Mouse (Mus musculus) heart, postnatal 36 days (tissue): ENCODE data around the gene H2afj. TPM values are rescaled to one million over a fixed set of nuclear protein-coding genes. Genes with fewer than 3 reads are reported as not detected.
A peak's percentile ranks its signal among the peaks of the same experiment; 100 is the strongest.

Experiments
- DNase-seq, 2 experiments: peaks; one replicate each; pipeline ENCODE4 v3.0.0; 2021 to 2022
- intact Hi-C: fragments of 180-260 bp; cut with DNase I; formaldehyde crosslinking; loops from one replicate; pipeline ENCODE4 v1.15.1; 2025
- microRNA-seq, 2 experiments: library from miRNA; unstranded; fragments of <30 nt; microRNA quantifications; one replicate each; pipeline ENCODE4 v1.2.0; 2021; ENCODE audit warnings: borderline number of aligned reads in 2 of 2
- total RNA-seq, 2 experiments: library from RNA; stranded (reverse); gene quantifications; 2 replicates each; pipeline ENCODE4 v1.2.3; 2021

H2afj gene
- total RNA-seq, 2 experiments from 2014 or later = 29.9 to 30.9 TPM

DNA sequence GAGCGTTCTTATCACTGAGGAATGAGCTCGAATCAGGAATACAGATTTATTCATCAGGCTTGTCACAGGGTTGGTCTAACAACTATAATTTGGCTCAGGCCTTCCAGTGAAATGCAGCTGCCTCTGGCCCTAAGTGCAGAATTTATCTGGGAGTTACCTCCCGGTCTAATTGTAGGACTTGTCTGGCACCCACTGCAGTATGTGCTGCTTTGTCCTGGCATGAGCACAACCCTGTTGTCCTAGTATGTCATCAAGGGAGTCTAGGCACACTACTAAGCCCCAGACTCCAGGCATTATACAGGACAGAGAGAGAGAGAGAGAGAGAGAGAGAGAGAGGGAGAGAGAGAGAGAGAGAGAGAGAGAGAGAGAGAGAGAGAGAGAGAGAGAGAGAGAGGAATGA, 29.3 kb downstream of the H2afj start:
- intact Hi-C loops = loop anchor here (2.0 kb wide), 1 partner anchor 15 kb away; no protein-coding TSS in a partner anchor
- DNase-seq = no peak

GRCm38 (mm10) chr6:136844903-136845302, 36.9 kb downstream of the H2afj start:
- no peak for DNase-seq
- intact Hi-C loops = no loop called here

DNA sequence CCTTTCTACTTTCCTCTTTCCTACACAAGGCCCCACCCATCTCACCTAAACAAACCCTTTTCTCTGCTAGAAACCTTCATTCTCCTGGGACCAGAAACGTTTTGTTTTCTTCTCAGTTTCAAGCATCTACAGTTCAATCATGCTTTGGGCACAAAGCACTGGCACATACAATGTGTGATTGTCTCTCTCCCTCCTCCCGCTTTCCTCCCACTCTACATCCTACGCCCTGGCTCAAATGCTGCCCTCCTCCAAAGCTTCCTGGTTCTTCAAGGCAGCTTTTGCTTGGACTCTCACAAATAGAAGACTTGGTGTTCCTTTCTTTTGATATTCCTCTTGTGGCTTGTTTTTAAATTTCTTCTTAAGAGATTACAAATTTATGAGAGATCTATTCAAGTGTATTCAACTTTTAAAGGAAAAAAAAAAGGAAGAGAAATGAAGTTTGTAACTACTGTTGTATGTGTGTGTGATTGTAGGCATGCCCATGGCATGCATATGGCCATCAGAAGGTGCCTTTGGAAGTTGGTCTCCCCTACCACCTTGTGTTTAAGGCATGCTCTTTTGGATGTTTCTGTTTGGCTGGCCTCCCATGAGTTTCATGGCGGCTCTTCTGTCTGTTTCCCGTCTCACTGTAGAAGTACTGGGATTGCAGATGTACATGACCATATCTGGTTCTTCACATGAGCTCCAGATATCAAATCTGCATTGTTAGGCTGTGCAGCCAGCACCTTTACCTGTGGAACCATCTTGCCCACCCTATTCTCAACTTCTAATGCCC, 37.8 kb downstream of the H2afj start:
- intact Hi-C loops = no loop called here
- no peak for DNase-seq

DNA sequence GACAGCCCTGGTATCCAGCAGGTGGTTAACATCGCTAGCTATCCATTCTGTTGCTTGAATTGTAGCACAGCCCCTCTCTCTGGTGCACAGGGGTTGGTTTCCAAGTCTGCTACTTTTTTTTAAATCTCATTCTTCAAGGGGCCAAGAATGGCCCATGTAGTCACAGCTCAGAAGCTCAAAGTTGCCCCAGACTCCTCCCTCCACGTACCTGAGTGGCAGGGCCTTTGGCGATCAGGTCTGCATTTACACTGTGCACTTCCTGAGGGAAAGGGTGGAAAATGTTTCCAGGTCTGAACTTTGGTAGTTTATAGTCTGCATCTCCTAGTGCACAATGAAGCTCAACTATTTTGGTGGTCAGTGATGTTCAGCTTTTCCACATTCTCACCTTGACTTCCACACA, 39.2 kb downstream of the H2afj start:
- intact Hi-C loops = no loop called here
- DNase-seq = no peak

DNA sequence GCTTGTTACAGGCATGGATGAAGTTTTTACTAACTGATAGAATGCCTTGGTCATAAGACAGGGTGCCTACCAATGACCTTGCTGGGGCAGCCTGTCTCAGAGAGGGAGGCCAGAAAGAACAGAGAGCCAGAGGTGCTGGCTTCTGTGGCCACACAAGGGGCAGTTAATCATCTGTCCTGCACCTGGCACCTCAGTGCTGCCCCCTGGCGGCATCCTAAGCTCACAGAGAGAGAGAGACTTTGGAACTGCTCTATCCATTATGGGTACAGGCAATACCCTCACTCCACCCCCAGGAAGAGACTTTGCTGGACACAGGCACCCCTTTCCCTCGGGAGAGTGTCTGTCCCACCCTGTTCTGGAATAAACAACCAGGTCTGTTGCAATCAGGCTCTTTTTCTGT, 39.7 kb downstream of the H2afj start:
- intact Hi-C loops = no loop called here
- DNase-seq = peak; percentile 63 to 72

DNA sequence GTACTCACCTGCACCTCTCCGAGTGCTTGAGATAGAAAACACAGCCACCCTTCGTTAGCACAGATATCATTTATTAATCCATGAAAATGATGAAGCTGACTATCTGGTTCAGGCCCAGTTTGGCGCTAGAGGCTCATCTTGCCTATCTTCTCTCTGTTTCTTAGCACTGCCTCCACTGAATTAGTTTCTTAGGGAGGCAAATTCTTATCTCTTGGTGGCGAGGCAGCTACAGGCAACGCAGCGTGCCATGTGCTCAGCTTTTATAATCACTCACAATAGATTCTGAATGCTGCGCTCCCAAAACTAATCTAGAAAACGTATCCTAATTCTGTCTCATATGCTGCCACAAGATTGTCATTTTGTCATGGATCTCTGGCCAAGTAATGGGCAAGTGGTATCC, 40.4 kb downstream of the H2afj start:
- no peak for DNase-seq
- intact Hi-C loops = no loop called here

DNA sequence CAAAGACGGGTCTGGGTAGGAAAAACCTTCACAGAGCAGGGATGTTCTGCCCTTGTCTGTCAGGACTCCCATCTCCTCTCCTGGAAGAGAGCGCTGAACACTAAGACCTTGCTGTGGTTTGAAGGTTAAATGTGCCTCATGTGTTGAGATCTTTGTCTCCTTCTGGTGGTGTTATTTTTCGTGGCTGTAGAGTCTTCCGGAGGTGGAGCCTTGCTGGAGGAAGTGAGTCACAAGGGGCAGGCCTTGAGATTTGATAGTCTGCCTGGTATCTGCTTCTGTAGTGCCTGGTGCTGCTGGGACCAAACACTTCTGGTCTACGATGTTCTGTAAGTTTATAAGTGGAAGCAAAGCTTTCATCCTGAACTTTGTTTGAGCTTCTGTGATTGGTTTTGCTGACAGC, 40.9 kb downstream of the H2afj start:
- DNase-seq = no peak
- intact Hi-C loops = no loop called here

DNA sequence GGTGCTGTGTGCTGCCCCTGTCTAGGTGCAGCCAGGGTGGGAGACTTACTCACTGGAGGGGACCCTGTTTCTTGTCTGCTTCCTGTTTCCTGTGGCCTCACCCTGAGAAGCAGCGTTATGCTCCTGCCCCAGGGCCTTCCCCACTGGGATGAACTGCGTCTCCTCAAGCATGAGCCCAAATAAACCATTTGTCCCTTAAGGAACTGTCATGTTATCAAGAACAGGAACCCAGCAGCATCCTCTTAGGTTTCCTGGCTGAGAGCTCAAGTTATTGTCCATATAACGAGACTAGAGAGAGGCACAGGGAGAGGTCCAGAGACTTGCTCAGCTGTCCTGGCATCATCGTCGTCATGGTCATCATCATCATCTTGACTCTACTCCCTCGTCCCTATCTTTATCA, 42.2 kb downstream of the H2afj start:
- intact Hi-C loops = no loop called here
- DNase-seq = no peak

DNA sequence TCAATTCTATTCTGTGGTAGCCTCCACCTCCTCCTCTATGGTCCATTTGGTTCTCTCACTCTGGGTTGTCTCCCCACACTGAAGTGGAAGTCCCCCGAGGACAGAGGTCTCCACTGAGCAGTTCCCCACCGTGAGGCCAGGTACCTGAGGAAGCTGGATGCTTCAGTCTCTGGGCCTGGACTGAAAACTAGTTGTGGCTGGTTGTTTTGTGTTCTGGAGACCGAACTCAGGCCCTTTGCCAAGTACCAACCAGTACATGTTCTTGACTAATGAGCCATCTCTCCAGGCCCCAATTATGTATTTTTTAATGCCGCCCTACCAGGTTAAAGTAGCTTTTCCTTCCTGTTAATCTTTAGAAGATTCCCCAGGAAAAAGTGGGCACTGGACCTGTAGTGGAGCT, 44.3 kb downstream of the H2afj start:
- DNase-seq = no peak
- intact Hi-C loops = loop anchor here (2.0 kb wide), 1 partner anchor 16 kb away; no protein-coding TSS in a partner anchor

GRCm38 (mm10) chr6:136852762-136853161, 44.7 kb downstream of the H2afj start:
- intact Hi-C loops = loop anchor here (2.0 kb wide), 1 partner anchor 16 kb away; no protein-coding TSS in a partner anchor
- DNase-seq = no peak

- no peak for DNase-seq
- intact Hi-C loops = no loop called here
These were observed 46.3 kb downstream of the H2afj start for GRCm38 (mm10) chr6:136854361-136854781.

DNA sequence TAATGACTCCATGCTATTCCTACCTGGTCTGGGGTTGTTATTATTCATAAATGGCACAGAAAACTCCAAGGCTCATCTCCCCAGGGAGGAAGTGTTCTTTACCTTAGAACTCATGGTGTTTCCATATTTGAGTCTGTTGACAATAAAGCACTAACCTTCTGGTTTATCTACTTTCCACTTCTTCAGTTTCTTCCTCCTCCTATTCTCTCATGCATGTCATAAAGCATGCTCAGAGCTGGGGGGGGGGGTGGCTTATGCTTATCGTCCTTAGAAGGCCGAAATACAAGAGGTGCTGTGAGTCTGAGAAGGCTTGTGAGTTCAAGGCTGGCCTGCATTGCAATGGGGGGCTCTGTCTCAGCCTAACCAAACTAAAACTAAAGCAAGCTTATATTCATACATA, 47.1 kb downstream of the H2afj start:
- intact Hi-C loops = no loop called here
- DNase-seq = no peak

DNA sequence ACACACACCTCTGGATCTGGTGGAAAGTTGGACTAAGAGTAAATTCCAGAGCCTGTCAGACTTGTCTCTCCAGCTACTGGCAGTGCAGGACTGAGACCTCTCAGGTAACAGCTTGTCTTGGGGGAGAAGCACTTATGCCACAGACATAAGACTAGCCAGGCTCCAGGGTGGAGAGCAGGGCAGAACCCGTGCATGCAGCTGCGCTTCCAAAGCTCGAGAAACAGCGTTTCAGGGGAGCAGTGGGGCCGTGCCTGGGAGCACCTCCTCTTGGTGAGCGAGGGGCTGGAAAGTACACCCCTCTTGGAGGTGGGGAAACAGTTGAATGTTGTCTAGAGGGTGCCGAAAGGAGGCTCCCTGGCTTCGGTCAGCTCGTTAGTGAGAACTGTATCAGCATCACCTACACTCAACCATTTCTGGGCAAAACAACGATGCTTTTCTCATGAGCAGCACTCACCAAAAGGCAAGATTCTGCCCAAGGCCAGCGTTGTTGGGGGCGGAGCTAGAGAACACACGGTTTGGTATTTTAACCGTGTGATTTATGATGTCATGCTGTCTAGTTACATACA, 48.1 kb downstream of the H2afj start:
- peak in 1 of 2 experiments; percentile 33 for DNase-seq
- intact Hi-C loops = no loop called here

DNA sequence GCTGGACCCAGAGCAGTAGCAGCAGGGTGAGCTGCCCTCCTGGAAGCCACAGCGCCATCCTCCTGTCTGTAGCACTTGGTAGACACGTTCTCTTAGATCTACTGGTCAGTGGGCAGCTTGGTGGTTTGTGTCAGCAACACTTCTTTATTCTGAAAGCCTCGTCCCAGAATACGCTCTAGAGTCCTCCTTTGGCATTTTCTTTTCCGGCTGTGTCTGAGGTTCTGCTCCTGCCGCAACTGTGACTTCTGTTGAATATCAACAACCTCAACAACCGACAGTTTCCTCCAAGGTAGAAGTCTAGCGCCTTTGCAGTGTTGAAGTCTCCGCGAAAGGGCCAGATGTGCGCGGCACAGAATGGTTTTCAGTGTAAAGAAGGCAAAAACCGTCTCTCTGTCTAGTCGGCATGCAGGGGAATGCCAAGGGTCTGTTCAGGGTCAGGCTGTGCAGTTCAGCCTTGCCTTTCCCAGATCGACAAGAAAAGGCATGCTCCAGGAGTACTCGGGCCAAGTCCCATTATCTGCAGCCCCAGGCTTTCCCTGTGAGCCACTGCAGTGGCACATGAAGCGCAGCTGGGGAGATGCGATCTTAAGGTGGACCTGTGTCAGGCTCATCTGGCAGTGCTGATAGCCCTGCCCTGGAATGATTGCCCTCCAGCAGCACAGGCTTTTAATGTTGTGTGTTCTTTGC, 49.3 kb downstream of the H2afj start, which contains the start of gene Art4:
Art4 (minus strand) TSS at position 548 of the 687 bp plus-strand sequence.
- DNase-seq = peak; percentile 50 to 67
- intact Hi-C loops = no loop called here

GRCm38 (mm10) chr6:136857873-136858260, 49.8 kb downstream of the H2afj start:
- DNase-seq = peak in 1 of 2 experiments; percentile 40

GRCm38 (mm10) chr6:136858420-136858819, 50.4 kb downstream of the H2afj start:
- intact Hi-C loops = no loop called here
- no peak for DNase-seq

More at GRCm38 (mm10) chr6:136857873-136858260, 49.8 kb downstream of the H2afj start:
- intact Hi-C loops = no loop called here

Small RNA genes lying within 50 kb of the gene (microRNA-seq; reads per million reads assigned to microRNA genes)
- gene Gm44364 = 0 reads per million in 2 experiments

Other genes with a start within 250 kb of the H2afj start
- 10 to 100 TPM; 46.5 TPM for gene Plbd1, start 146.3 kb upstream of the H2afj start, total RNA-seq
- gene Gucy2c, start 26.5 kb upstream of the H2afj start, total RNA-seq = not detected
- 1 to 10 TPM; 8.2 to 8.5 TPM for gene Hist4h4, start 3.8 kb upstream of the H2afj start, total RNA-seq
- gene BC049715, start 19.4 kb downstream of the H2afj start, total RNA-seq = under 1 TPM; 0.27 to 0.36 TPM
- gene Wbp11, start 20.0 kb downstream of the H2afj start, total RNA-seq = 10 to 100 TPM; 63.3 to 64.1 TPM
- not detected for gene Smco3, start 27.2 kb downstream of the H2afj start, total RNA-seq
- 10 to 100 TPM; 21.9 to 26.1 TPM for gene Art4, start 49.5 kb downstream of the H2afj start, total RNA-seq
- 100 to 1,000 TPM; 344 to 476 TPM for gene Mgp, start 67.6 kb downstream of the H2afj start, total RNA-seq
- gene Erp27, start 113.9 kb downstream of the H2afj start, total RNA-seq = not detected
- gene Pde6h, start 115.6 kb downstream of the H2afj start, total RNA-seq = not detected
- 10 to 100 TPM; 25.5 to 27.2 TPM for gene Arhgdib, start 133.7 kb downstream of the H2afj start, total RNA-seq